Mouse (Mus musculus): ENCODE results near the gene Nktr.
A peak's percentile ranks its signal among the peaks of the same experiment; 100 is the strongest.

The Nktr gene

GRCm38 (mm10) chr9:121708506-121709486 lies 10.2 kb upstream of the Nktr start:
- DNase-seq (ENCODE audit: low spot score) = no peak

GRCm38 (mm10) chr9:121709898-121710583 lies 8.9 kb upstream of the Nktr start, which contains the start of gene Ss18l2:
Ss18l2 (plus strand) TSS chr9:121710329.
- DNase-seq (ENCODE audit: low spot score) = peak; percentile 98

- no peak for DNase-seq (ENCODE audit: low spot score)
Measured at GRCm38 (mm10) chr9:121710584-121710975, 8.4 kb upstream of the Nktr start.

- DNase-seq (ENCODE audit: low spot score) = no peak
Measured at GRCm38 (mm10) chr9:121717048-121717447, 1.9 kb upstream of the Nktr start.

- DNase-seq (ENCODE audit: low spot score) = peak; percentile 18
Measured at GRCm38 (mm10) chr9:121718070-121718705, 781 bp upstream of the Nktr start.

- peak; percentile 25 for DNase-seq (ENCODE audit: low spot score)
Measured at GRCm38 (mm10) chr9:121719347-121720331, 670 bp downstream of the Nktr start.

- no peak for DNase-seq (ENCODE audit: low spot score)
Measured at GRCm38 (mm10) chr9:121740490-121740889, 21.5 kb downstream of the Nktr start.

- no peak for DNase-seq (ENCODE audit: low spot score)
Measured at GRCm38 (mm10) chr9:121741168-121741567, 22.2 kb downstream of the Nktr start.

- DNase-seq (ENCODE audit: low spot score) = no peak
Measured at GRCm38 (mm10) chr9:121744051-121744450, 25.1 kb downstream of the Nktr start.

GRCm38 (mm10) chr9:121752774-121753173 lies 33.8 kb downstream of the Nktr start:
- no peak for DNase-seq (ENCODE audit: low spot score)

GRCm38 (mm10) chr9:121754624-121755023 lies 35.7 kb downstream of the Nktr start:
- no peak for DNase-seq (ENCODE audit: low spot score)

- DNase-seq (ENCODE audit: low spot score) = no peak
Measured at GRCm38 (mm10) chr9:121756785-121757184, 37.8 kb downstream of the Nktr start.

GRCm38 (mm10) chr9:121757432-121757831 lies 38.5 kb downstream of the Nktr start:
- no peak for DNase-seq (ENCODE audit: low spot score)

- no peak for DNase-seq (ENCODE audit: low spot score)
Measured at GRCm38 (mm10) chr9:121757835-121758814, 39.2 kb downstream of the Nktr start.

- no peak for DNase-seq (ENCODE audit: low spot score)
Measured at GRCm38 (mm10) chr9:121759091-121760081, 40.4 kb downstream of the Nktr start, which contains the start of gene Zfp651. Zfp651 (plus strand) TSS chr9:121759330.

GRCm38 (mm10) chr9:121760271-121761090 lies 41.5 kb downstream of the Nktr start:
- DNase-seq (ENCODE audit: low spot score) = no peak

- DNase-seq (ENCODE audit: low spot score) = no peak
Measured at GRCm38 (mm10) chr9:121761091-121761665, 42.2 kb downstream of the Nktr start.

All from spleen, adult 12 weeks (tissue).